Mouse (Mus musculus) myocyte (in vitro differentiated cells): Measurements from ENCODE around the gene Ppp1r13b. TPM values are rescaled to one million over a fixed set of nuclear protein-coding genes. Genes with fewer than 3 reads are reported as not detected.
A peak's percentile ranks its signal among the peaks of the same experiment; 100 is the strongest.

Experiments used
- H3K27me3 ChIP-seq: one replicate; pipeline ENCODE4 v1.6.1; 2011; ENCODE audit not compliant: control insufficient read depth, insufficient read depth, insufficient read length
- H3K36me3 ChIP-seq: one replicate; pipeline ENCODE4 v1.6.1; 2011; ENCODE audit not compliant: control insufficient read depth, insufficient read depth
- H3K4me2 ChIP-seq: one replicate; pipeline ENCODE4 v1.6.1; 2011; ENCODE audit warnings: low read depth, control low read depth
- H3K4me3 ChIP-seq: one replicate; pipeline ENCODE4 v1.5.1; 2011; ENCODE audit warnings: mild to moderate bottlenecking, control low read depth, moderate library complexity
- H3K79me2 ChIP-seq: one replicate; pipeline ENCODE4 v1.6.1; 2011; ENCODE audit not compliant: control insufficient read depth, insufficient read depth
- H3ac ChIP-seq: one replicate; pipeline ENCODE4 v1.6.1; 2011; ENCODE audit not compliant: control insufficient read depth, insufficient read length
- CEBPB ChIP-seq: IDR thresholded peaks from 2 replicates; pipeline ENCODE4 v1.6.1; 2011; ENCODE audit warnings: mild to moderate bottlenecking, moderate library complexity; ENCODE audit not compliant: poor library complexity, insufficient read depth, severe bottlenecking
- E2F4 ChIP-seq: IDR thresholded peaks from one replicate; pipeline ENCODE4 v1.6.1; 2011; ENCODE audit warnings: mild to moderate bottlenecking, control low read depth, moderate library complexity; ENCODE audit not compliant: insufficient read depth
- MAX ChIP-seq: IDR thresholded peaks from one replicate; pipeline ENCODE4 v1.6.1; 2011; ENCODE audit warnings: low read depth, mild to moderate bottlenecking, control low read depth
- MYOD1 ChIP-seq, 3 experiments: IDR thresholded peaks; one replicate each; pipeline ENCODE4 v1.6.1; 2011; ENCODE audit warnings: control low read depth in 2 of 3, low read depth in 2 of 3, mild to moderate bottlenecking in 2 of 3, moderate library complexity in 1 of 3; ENCODE audit not compliant: insufficient read length in 2 of 3, control insufficient read depth in 1 of 3
- MYOG ChIP-seq, 3 experiments: IDR thresholded peaks; one replicate each; pipeline ENCODE4 v1.6.1; 2011; ENCODE audit warnings: control low read depth in 2 of 3, low read depth in 2 of 3, mild to moderate bottlenecking in 2 of 3; ENCODE audit not compliant: insufficient read length in 2 of 3, control insufficient read depth in 1 of 3, insufficient read depth in 1 of 3
- POLR2A ChIP-seq: IDR thresholded peaks from one replicate; pipeline ENCODE4 v1.6.1; 2011; ENCODE audit warnings: low read depth, mild to moderate bottlenecking, control low read depth, moderate library complexity; ENCODE audit not compliant: insufficient read length
- POLR2AphosphoS2 ChIP-seq: IDR thresholded peaks from one replicate; pipeline ENCODE4 v1.6.1; 2011; ENCODE audit warnings: low read depth, control low read depth; ENCODE audit not compliant: insufficient read length
- REST ChIP-seq: IDR thresholded peaks from one replicate; pipeline ENCODE4 v1.6.1; 2011; ENCODE audit warnings: mild to moderate bottlenecking, control low read depth, moderate library complexity; ENCODE audit not compliant: insufficient read depth, insufficient read length
- SRF ChIP-seq: IDR thresholded peaks from one replicate; pipeline ENCODE4 v1.6.1; 2011; ENCODE audit warnings: low read depth; ENCODE audit not compliant: control insufficient read depth, insufficient read length
- TCF12 ChIP-seq: IDR thresholded peaks from one replicate; pipeline ENCODE4 v1.6.1; 2011; ENCODE audit warnings: mild to moderate bottlenecking, control low read depth; ENCODE audit not compliant: poor library complexity, insufficient read depth, severe bottlenecking
- TCF3 ChIP-seq: IDR thresholded peaks from one replicate; pipeline ENCODE4 v1.6.1; 2011; ENCODE audit warnings: low read depth, control low read depth; ENCODE audit not compliant: insufficient read length
- USF1 ChIP-seq: IDR thresholded peaks from one replicate; pipeline ENCODE4 v1.6.1; 2011; ENCODE audit warnings: low read depth, mild to moderate bottlenecking, control low read depth, moderate library complexity
- polyA plus RNA-seq: library from polyadenylated mRNA; unstranded; fragments of >200 nt; fragmentation: generic; extraction: Trizol; gene quantifications from one replicate; pipeline ENCODE4 v1.2.1, GENCODE M21; 2012; ENCODE audit warnings: missing spikeins

Ppp1r13b gene
- polyA plus RNA-seq, 1 experiment = 7.4 TPM

DNA sequence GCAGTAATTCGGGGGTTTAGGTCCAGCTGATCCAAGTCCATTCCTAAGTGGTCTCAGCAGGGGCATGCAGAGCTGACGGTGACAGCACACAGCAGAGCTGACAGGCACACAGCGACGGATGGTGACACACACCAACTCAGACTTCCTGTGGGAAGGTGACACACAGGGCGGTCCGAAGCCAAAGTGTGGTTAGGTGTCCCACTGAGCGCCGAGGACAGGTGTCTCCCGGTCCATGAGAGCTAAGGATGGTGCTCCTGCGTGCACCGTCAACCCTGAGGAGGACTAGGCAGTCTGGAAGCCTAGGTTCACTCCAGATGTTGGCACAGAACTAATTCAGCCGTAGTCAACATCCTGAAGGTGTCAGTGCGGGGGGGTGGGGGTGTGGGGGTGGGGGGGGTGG, 95.8 kb downstream of the Ppp1r13b start:
- Histone ChIP-seq H3K4me2 (no peak overlapping the region), H3K4me3 (peak overlapping the region; percentile 57), H3ac (no peak overlapping the region), H3K79me2 (peaks cover 27% of the 10 kb centered on the region), H3K27me3 (no peaks in the 10 kb centered on the region), H3K36me3 (no peaks in the 10 kb centered on the region)
- TF ChIP-seq MYOG (IDR thresholded peaks at IDR 0.05; ENCODE audit: control insufficient read depth in 1 of 3, insufficient read depth in 1 of 3, insufficient read length in 2 of 3, low read depth in 2 of 3) (no peak), POLR2AphosphoS2 (peak; percentile 7)

DNA sequence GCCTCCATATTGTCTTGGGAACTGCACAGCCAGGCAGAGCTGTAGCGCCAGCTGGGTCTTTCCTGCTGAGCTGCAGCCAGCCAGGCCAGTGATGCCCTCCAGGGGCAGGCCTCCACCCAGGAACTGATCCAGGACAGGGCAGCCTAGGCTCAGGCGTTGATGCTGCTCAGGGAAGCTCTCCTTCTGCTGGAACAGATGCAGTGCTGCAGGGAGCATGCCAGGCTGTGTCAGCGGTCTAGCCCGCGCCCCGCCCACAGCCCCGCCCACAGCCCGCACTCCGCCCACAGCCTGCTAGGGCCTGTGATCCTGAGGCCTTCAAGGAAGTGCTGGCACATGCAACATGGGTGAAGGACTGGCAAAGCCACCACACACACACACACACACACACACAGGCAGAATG, 98.1 kb downstream of the Ppp1r13b start:
- TF ChIP-seq TCF3 (no peak), TCF12 (no peak), E2F4 (no peak), MYOD1 (IDR thresholded peaks at IDR 0.05; ENCODE audit: control insufficient read depth in 1 of 3, insufficient read length in 2 of 3, low read depth in 2 of 3) (peak in 2 of 3 experiments; percentile 52 to 72), CEBPB (no peak), MYOG (IDR thresholded peaks at IDR 0.05; ENCODE audit: control insufficient read depth in 1 of 3, insufficient read depth in 1 of 3, insufficient read length in 2 of 3, low read depth in 2 of 3) (peak in 2 of 3 experiments; percentile 53 to 73), USF1 (no peak), REST (no peak), SRF (no peak), POLR2AphosphoS2 (peak; percentile 93), MAX (no peak), POLR2A (peak; percentile 79)
- Histone ChIP-seq H3K27me3 (no peaks in the 10 kb centered on the region), H3ac (no peak overlapping the region)

DNA sequence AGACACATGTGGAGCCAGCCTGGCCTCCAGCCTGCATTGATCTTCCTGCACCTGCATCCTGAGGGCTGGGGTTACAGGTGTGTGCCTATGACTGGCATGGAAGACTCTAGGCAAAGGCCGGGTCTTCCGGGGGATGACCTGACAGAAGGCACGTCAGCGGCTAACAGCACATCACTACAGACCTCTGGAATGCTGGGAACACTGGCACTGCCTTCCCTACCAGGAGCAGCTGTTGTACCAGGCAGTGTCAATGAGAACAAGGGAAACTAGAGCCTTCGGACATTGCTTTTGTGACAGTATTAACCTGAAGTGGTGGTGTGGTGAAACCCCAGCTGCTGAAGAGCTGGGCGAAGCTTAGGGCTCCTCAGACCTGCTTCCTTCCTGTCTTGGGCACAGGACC, 99.1 kb downstream of the Ppp1r13b start:
- TF ChIP-seq E2F4 (no peak), MYOG (IDR thresholded peaks at IDR 0.05; ENCODE audit: control insufficient read depth in 1 of 3, insufficient read depth in 1 of 3, insufficient read length in 2 of 3, low read depth in 2 of 3) (peak in 1 of 3 experiments; percentile 63), TCF12 (no peak), MYOD1 (IDR thresholded peaks at IDR 0.05; ENCODE audit: control insufficient read depth in 1 of 3, insufficient read length in 2 of 3, low read depth in 2 of 3) (peak in 2 of 3 experiments; percentile 40 to 69), USF1 (no peak), MAX (no peak), TCF3 (no peak), POLR2A (no peak), REST (no peak), POLR2AphosphoS2 (peak; percentile 90), SRF (no peak), CEBPB (no peak)
- Histone ChIP-seq H3K79me2 (no peaks in the 10 kb centered on the region), H3K4me2 (peak overlapping the region; percentile 48), H3ac (no peak overlapping the region), H3K27me3 (no peaks in the 10 kb centered on the region), H3K36me3 (peaks cover 7% of the 10 kb centered on the region), H3K4me3 (no peak overlapping the region)

More for the DNA sequence above, 98.1 kb downstream of the Ppp1r13b start:
- H3K4me3 ChIP-seq = no peak overlapping the region
- peak overlapping the region; percentile 48 for H3K4me2 ChIP-seq
- H3K36me3 ChIP-seq = peaks cover 6% of the 10 kb centered on the region
- peaks cover 5% of the 10 kb centered on the region for H3K79me2 ChIP-seq

DNA sequence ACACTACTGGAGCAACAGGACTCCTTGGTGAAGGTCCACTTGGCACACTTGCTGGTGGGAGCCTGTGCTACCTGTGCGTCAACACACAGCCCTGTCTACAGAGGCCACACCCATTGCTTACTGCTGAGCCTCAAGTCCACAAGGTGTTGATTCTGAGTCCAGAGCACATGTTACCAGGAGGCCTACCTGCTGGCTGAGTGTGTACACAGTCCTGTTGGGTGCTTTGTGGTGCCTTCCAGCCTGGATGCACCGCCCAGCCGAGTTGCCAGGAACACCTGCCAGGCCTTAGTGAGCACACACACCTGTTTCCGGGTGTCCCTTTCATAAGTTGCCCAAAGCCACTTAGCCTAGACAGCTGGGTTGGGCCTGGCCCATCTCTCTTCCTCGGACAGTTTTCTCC, 104.4 kb downstream of the Ppp1r13b start:
- TF ChIP-seq REST (no peak), MYOD1 (IDR thresholded peaks at IDR 0.05; ENCODE audit: control insufficient read depth in 1 of 3, insufficient read length in 2 of 3, low read depth in 2 of 3) (peak in 2 of 3 experiments; percentile 54 to 67), MYOG (IDR thresholded peaks at IDR 0.05; ENCODE audit: control insufficient read depth in 1 of 3, insufficient read depth in 1 of 3, insufficient read length in 2 of 3, low read depth in 2 of 3) (peak in 2 of 3 experiments; percentile 52 to 73), CEBPB (no peak), MAX (no peak), SRF (no peak), E2F4 (no peak), POLR2A (peak; percentile 18), POLR2AphosphoS2 (peak; percentile 71), TCF3 (peak; percentile 15)
- Histone ChIP-seq H3K79me2 (no peaks in the 10 kb centered on the region), H3K4me3 (no peak overlapping the region), H3K4me2 (no peak overlapping the region), H3ac (no peak overlapping the region), H3K36me3 (peaks cover 16% of the 10 kb centered on the region), H3K27me3 (no peaks in the 10 kb centered on the region)

DNA sequence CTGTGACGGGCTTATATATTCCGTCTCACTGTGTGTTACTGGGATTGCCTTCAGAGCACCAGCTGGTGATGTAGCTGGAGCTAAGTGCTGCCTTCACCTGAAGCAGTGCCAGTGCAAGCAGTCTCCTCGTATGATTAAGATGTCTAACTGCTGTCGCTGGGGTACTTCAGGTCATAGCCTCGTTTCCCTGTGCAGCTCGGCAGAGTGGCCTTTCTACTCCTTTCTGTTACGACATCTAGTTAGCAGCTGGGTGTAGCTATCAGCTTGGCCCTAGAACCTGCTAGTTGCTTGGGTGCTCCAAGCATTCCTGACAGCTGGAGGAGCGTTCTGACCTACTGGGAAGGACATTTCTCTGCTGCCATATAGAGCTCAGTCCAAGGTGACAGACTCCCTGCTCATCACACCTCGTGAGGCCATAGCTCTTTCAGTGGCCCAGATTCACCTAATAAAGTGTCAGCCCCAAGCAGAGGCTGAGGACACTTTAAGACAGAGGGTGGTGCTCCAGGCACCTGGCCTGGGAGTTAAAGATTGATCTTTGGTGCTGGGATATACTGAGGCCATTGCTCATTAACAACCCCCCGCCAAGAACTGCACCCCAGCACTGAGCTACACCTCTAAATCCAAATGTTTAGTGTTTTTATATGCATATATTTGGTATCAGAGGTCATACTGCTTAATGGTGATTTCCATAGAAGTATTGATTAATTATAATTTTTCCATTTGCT, 107.3 kb downstream of the Ppp1r13b start:
- H3K27me3 ChIP-seq = no peaks in the 10 kb centered on the region
- no peak for TF ChIP-seq REST
- no peak for TF ChIP-seq MAX
- no peak for TF ChIP-seq POLR2A
- TF ChIP-seq MYOG (IDR thresholded peaks at IDR 0.05; ENCODE audit: control insufficient read depth in 1 of 3, insufficient read depth in 1 of 3, insufficient read length in 2 of 3, low read depth in 2 of 3) = no peak
- H3K4me2 ChIP-seq = no peak overlapping the region
- H3ac ChIP-seq = no peak overlapping the region
- H3K79me2 ChIP-seq = no peaks in the 10 kb centered on the region
- no peak overlapping the region for H3K4me3 ChIP-seq
- peaks cover 19% of the 10 kb centered on the region for H3K36me3 ChIP-seq
